Mouse (Mus musculus) kidney, adult 2 months (tissue): Measurements from ENCODE around the gene Foxf2. TPM values are rescaled to one million over a fixed set of nuclear protein-coding genes. Genes with fewer than 3 reads are reported as not detected.
A peak's percentile ranks its signal among the peaks of the same experiment; 100 is the strongest.

Experiments used
- DNase-seq: peaks from one replicate; pipeline ENCODE4 v3.0.0; 2021
- H3K27ac ChIP-seq: fragments of 200-500 bp; 2 replicates; pipeline ENCODE4 v1.5.1; 2012; ENCODE audit warnings: low read depth, low read length, control low read depth, inconsistent platforms; ENCODE audit not compliant: insufficient read depth
- H3K27me3 ChIP-seq: fragments of 200-500 bp; replicated peaks from 2 replicates; pipeline ENCODE4 v1.6.1; 2012; ENCODE audit warnings: mild to moderate bottlenecking, moderate library complexity, low read length, inconsistent platforms; ENCODE audit not compliant: control insufficient read depth, insufficient read depth
- H3K36me3 ChIP-seq: fragments of 200-500 bp; 2 replicates; pipeline ENCODE4 v1.6.1; 2012; ENCODE audit warnings: mild to moderate bottlenecking, moderate library complexity, low read length, inconsistent platforms; ENCODE audit not compliant: control insufficient read depth, insufficient read depth
- H3K4me1 ChIP-seq: fragments of 200-500 bp; 2 replicates; pipeline ENCODE4 v1.6.1; 2011; ENCODE audit warnings: low read length; ENCODE audit not compliant: control insufficient read depth, insufficient read depth
- H3K4me3 ChIP-seq: fragments of 200-500 bp; 2 replicates; pipeline ENCODE4 v1.5.1; 2011; ENCODE audit warnings: mild to moderate bottlenecking, low read depth, low read length, control low read depth; ENCODE audit not compliant: insufficient read depth
- CTCF ChIP-seq: fragments of 200-500 bp; conservative IDR thresholded peaks from 2 replicates; pipeline ENCODE4 v1.5.1; 2011; ENCODE audit warnings: low read depth, mild to moderate bottlenecking, control low read depth, low read length, moderate library complexity, mixed read lengths; ENCODE audit not compliant: insufficient read depth, insufficient read length
- POLR2A ChIP-seq: fragments of 200-500 bp; IDR thresholded peaks from one replicate; pipeline ENCODE4 v1.6.1; 2011; ENCODE audit warnings: low read depth, low read length, control low read depth
- WGBS: fragments of 180-500 bp; shearing (Covaris S2); methylation state at CpG from one replicate; pipeline ENCODE4 v1.1.7; 2018; 5-methylcytosine and 5-hydroxymethylcytosine counted together
- polyA plus RNA-seq: library from polyadenylated mRNA; depleted of rRNA; stranded (reverse); fragments of >200 nt; gene quantifications from 2 replicates; pipeline ENCODE4 v1.2.3, GENCODE M21; 2012

Gene Foxf2
- polyA plus RNA-seq, 1 experiment = not detected

GRCm38 (mm10) chr13:31623906-31624860, 1.4 kb upstream of the Foxf2 start:
- peaks cover 7% of the 10 kb centered on the region for H3K27me3 ChIP-seq
- TF ChIP-seq POLR2A = no peak
- TF ChIP-seq CTCF = no peak
- no peak for DNase-seq
- H3K4me3 ChIP-seq = no peak overlapping the region
- no peak overlapping the region for H3K27ac ChIP-seq
- H3K4me1 ChIP-seq = no peaks in the 10 kb centered on the region
- H3K36me3 ChIP-seq = no peaks in the 10 kb centered on the region
- 5% methylated on average over 19 of the region's 20 CpGs for WGBS

GRCm38 (mm10) chr13:31624966-31625332, 667 bp upstream of the Foxf2 start:
- Histone ChIP-seq H3K27ac (no peak overlapping the region), H3K4me3 (0 out of 2 replicates have a peak overlapping the region, but pooled peaks have one; percentile 0), H3K27me3 (peaks cover 7% of the 10 kb centered on the region), H3K4me1 (no peaks in the 10 kb centered on the region), H3K36me3 (no peaks in the 10 kb centered on the region)
- WGBS = 1% methylated on average over 13 of the region's 13 CpGs
- TF ChIP-seq POLR2A (no peak), CTCF (no peak)
- no peak for DNase-seq

GRCm38 (mm10) chr13:31626183-31626801, 676 bp downstream of the Foxf2 start:
- no peak for TF ChIP-seq CTCF
- TF ChIP-seq POLR2A = no peak
- Histone ChIP-seq H3K4me1 (no peaks in the 10 kb centered on the region), H3K27ac (no peak overlapping the region), H3K27me3 (peaks cover 7% of the 10 kb centered on the region), H3K36me3 (no peaks in the 10 kb centered on the region), H3K4me3 (peak overlapping the region; percentile 16; the same call in 1 of the 2 replicates)
- WGBS = under 1% methylated on average over 60 of the region's 60 CpGs
- DNase-seq = no peak

- H3K4me3 ChIP-seq = no peak overlapping the region
- TF ChIP-seq POLR2A (no peak), CTCF (no peak)
- H3K27me3 ChIP-seq = peaks cover 7% of the 10 kb centered on the region
- H3K36me3 ChIP-seq = no peaks in the 10 kb centered on the region
- H3K4me1 ChIP-seq = no peaks in the 10 kb centered on the region
- no peak overlapping the region for H3K27ac ChIP-seq
- DNase-seq = no peak
- 6% methylated on average over 24 of the region's 24 CpGs for WGBS
These were observed 1.5 kb downstream of the Foxf2 start for GRCm38 (mm10) chr13:31626991-31627625.

- Histone ChIP-seq H3K4me3 (no peak overlapping the region), H3K27me3 (peaks cover 7% of the 10 kb centered on the region)
These were observed 2.5 kb downstream of the Foxf2 start for GRCm38 (mm10) chr13:31627864-31628690.

GRCm38 (mm10) chr13:31628691-31629180, 3.1 kb downstream of the Foxf2 start:
- no peak for TF ChIP-seq CTCF
- TF ChIP-seq POLR2A = no peak
- no peak for DNase-seq
- H3K4me1 ChIP-seq = no peaks in the 10 kb centered on the region
- H3K4me3 ChIP-seq = 0 out of 2 replicates have a peak overlapping the region, but pooled peaks have one; percentile 39
- no peak overlapping the region for H3K27ac ChIP-seq
- no peaks in the 10 kb centered on the region for H3K36me3 ChIP-seq
- 21% methylated on average over 14 of the region's 14 CpGs for WGBS
- peaks cover 7% of the 10 kb centered on the region for H3K27me3 ChIP-seq

More at GRCm38 (mm10) chr13:31627864-31628690, 2.5 kb downstream of the Foxf2 start:
- DNase-seq = no peak
- TF ChIP-seq POLR2A = no peak
- TF ChIP-seq CTCF = no peak
- Histone ChIP-seq H3K36me3 (no peaks in the 10 kb centered on the region), H3K4me1 (no peaks in the 10 kb centered on the region), H3K27ac (no peak overlapping the region)
- WGBS = 37% methylated on average over 8 of the region's 8 CpGs
